Mouse (Mus musculus): Measurements from ENCODE around the gene Ptma. TPM values are rescaled to one million over a fixed set of nuclear protein-coding genes. Genes with fewer than 3 reads are reported as not detected.

Ptma gene
- polyA plus RNA-seq, 1 experiment from 2014 or later = 1,057 TPM

DNA sequence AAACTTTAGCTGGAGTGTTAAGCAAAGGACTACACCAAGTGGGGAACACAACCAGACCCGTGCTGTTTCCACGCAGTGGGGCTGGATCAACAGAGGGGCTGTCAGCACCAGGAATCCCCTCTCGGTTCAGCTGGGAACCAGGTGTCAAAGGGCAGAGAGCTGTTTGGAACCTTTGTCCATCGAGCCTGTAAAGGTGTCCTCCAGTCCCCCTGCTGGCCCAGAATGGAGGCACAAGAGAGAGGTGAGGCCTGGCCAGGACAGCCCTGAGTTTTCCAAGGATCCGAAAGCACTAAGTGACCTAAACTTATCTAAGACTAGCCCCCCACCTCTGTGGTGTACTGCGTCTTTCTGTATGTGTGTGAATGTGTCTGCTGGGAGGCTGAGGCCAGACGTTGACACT lies 6.2 kb upstream of the Ptma start:
- Histone ChIP-seq H3K9me3 (replicated peaks) (no peaks in the 10 kb centered on the region), H3K4me3 (no peak overlapping the region), H3K36me3 (no peaks in the 10 kb centered on the region), H3K27ac (ENCODE audit: poor library complexity, severe bottlenecking) (no peak overlapping the region), H3K4me2 (no peak overlapping the region), H3K27me3 (replicated peaks) (no peaks in the 10 kb centered on the region), H3K4me1 (replicated peaks) (peaks cover 24% of the 10 kb centered on the region), H3K9ac (no peak overlapping the region)
- 29% methylated on average over 7 of the region's 7 CpGs for WGBS
- no peak for ATAC-seq (ENCODE audit: insufficient number of reproducible peaks, low FRiP score)

DNA sequence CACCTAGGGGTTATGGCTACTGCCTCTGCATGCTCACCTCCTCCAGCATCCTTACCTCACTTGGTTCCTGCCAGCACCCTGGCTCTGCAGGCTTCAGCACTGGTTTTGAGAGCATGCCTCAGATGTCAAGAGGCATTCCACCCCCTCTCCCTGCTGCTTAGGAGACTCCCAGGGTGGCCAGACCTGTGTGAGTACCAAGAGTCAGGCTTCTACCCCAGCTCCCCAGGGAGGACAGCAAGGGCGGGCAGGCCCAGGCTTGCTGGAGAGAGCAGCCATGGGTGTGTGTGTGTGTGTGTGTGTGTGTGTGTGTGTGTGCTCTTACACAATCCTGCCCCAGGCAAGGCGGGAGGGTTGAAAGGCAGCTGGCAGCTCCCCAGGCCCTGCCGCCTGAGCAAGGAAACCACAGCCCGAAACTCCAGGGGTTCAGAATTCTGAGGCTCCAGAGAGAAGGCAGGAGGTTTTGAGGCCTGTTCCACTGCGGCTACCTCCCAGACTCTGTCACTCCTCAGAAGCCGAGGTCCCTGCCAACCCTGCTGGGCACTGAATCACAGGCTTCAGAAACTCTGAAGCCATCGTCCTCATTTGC lies 4.1 kb upstream of the Ptma start:
- WGBS = 41% methylated on average over 6 of the region's 7 CpGs
- peaks cover 24% of the 10 kb centered on the region for H3K4me1 ChIP-seq (replicated peaks)
- peak overlapping the region; percentile 36 for H3K27ac ChIP-seq (ENCODE audit: poor library complexity, severe bottlenecking)
- H3K9ac ChIP-seq = peak overlapping the region; percentile 54
- H3K4me2 ChIP-seq = no peak overlapping the region
- no peak overlapping the region for H3K4me3 ChIP-seq
- H3K36me3 ChIP-seq = no peaks in the 10 kb centered on the region
- H3K27me3 ChIP-seq (replicated peaks) = no peaks in the 10 kb centered on the region
- H3K9me3 ChIP-seq (replicated peaks) = no peaks in the 10 kb centered on the region
- no peak for ATAC-seq (ENCODE audit: insufficient number of reproducible peaks, low FRiP score)

DNA sequence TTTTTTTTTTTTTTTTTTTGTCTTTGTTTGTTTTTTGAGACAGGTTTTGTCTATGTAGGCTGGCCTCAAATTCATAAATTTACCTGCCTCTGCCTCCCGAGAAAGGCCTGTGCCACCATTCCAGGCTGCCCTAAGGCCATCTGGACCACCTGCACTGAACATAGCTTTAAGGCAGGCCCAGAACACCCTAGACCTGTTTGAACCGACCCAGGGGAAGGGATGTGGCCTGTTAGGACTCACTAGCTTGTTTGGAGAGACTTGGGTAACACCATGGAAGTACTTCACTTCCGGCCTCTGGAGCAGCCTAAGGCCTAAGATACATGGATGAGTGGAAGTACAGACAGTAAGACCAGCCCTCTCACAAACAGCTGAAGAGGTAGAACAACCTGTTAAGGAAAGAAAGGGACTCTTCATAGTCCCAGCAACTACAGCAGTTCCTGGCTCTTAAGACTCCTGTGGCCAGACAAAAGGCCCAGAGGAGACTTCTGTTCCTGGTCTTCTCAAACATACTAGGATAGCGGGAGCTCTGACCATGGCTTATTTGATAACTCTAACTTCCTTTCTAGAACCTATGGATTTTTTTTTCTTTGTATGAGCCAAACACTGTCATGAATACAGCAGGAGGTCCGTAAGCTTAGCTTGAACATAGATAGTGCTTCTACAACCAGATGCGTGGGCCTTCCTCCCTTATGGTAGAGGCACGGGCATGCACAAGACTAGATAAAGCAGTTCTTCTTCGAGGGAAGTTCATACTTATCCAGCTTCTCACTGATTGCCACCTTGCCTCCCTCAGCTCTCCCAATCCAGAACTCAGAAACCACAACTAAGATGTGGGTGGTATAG lies 2.5 kb upstream of the Ptma start:
- Histone ChIP-seq H3K9me3 (replicated peaks) (no peaks in the 10 kb centered on the region), H3K36me3 (peaks cover 5% of the 10 kb centered on the region), H3K4me3 (no peak overlapping the region), H3K27ac (ENCODE audit: poor library complexity, severe bottlenecking) (peak overlapping the region; percentile 99), H3K27me3 (replicated peaks) (no peaks in the 10 kb centered on the region), H3K9ac (peak overlapping the region; percentile 74), H3K4me2 (peak overlapping the region; percentile 90), H3K4me1 (replicated peaks) (peaks cover 27% of the 10 kb centered on the region)
- ATAC-seq (ENCODE audit: insufficient number of reproducible peaks, low FRiP score) = no peak
- WGBS = 76% methylated on average over 8 of the region's 8 CpGs

DNA sequence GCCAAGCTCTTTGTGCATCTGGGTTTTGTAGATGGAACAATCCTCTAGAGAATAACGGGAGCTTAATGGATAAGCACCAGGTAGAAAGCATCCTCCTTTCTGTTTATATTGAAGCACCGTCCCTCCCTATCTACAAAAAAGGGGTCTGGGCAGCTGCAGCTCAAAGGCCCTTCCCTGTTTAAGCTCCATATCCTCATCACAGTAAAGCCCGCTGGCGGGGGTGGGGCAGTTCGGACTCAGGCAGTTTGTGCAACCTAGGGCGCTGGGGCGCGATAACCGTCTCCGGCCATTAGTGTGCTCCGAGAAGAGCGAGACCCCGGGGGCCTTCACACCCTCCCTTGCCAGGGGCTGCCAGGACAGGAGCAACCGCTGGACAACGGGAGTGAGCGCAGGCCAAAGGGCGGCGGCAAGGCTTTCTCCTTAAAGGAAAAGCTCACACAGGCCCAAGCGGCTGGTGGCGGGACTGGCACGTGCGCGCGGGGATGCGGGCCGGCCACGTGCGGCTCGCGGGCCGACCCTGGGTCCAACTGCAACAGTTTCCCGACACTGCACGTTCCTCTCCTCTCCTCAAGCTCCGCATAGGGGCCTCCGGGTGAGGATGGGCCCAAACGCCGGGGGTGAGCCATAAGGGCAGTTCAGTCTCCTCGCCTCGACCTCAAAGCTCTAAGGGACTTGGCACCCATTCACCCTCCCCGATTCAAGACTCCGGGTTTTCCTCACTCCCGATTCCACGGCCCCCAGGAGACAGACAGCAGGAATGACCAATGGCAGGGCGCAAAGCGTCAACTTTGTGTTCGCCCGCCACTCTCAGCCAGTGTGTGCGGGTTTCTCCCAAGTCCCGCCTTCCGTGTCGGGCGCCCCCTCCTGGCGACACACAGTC lies 1.7 kb upstream of the Ptma start:
- H3K4me3 ChIP-seq = peak overlapping the region; percentile 90
- peak overlapping the region; percentile 90 for H3K4me2 ChIP-seq
- peak overlapping the region; percentile 99 for H3K27ac ChIP-seq (ENCODE audit: poor library complexity, severe bottlenecking)
- H3K27me3 ChIP-seq (replicated peaks) = no peaks in the 10 kb centered on the region
- WGBS = 3% methylated on average over 53 of the region's 53 CpGs
- peaks cover 13% of the 10 kb centered on the region for H3K36me3 ChIP-seq
- peak overlapping the region; percentile 93 for H3K9ac ChIP-seq
- peak; percentile 84 for ATAC-seq (ENCODE audit: insufficient number of reproducible peaks, low FRiP score)
- no peaks in the 10 kb centered on the region for H3K9me3 ChIP-seq (replicated peaks)
- peaks cover 35% of the 10 kb centered on the region for H3K4me1 ChIP-seq (replicated peaks)

DNA sequence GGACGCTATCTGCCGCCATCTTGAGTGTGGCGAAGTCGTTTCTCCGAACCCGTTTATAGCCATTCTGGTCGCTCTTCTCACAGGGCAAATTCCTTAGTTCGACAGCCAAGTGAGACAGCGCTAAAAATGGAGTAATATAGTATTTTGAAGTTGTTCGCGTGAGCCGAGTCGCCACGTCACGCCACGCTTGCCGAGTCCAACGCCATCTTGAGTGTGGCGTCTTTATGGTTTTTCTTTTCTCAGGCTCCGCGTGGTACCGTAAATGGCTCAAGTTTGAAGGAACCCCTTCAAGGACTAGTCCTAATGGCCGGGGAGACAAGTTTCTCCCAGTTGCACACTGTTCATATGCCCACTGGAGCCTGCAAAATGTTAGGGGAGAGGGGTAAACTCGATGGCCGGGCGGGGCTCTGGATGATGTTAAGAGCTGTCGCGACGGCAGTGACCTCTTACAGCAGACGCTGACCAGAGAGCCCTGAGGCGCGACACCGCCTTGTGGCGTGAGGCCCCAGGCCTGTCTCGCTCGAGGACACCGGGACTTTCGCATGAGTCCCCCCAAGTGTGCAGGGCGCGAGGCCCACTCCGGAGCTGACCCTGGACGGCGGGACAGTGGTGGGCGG lies 919 bp upstream of the Ptma start:
- peaks cover 36% of the 10 kb centered on the region for H3K4me1 ChIP-seq (replicated peaks)
- under 1% methylated on average over 44 of the region's 44 CpGs for WGBS
- peak overlapping the region; percentile 99 for H3K27ac ChIP-seq (ENCODE audit: poor library complexity, severe bottlenecking)
- H3K9ac ChIP-seq = peak overlapping the region; percentile 93
- H3K4me2 ChIP-seq = peak overlapping the region; percentile 90
- ATAC-seq (ENCODE audit: insufficient number of reproducible peaks, low FRiP score) = peak; percentile 7
- no peaks in the 10 kb centered on the region for H3K9me3 ChIP-seq (replicated peaks)
- H3K27me3 ChIP-seq (replicated peaks) = no peaks in the 10 kb centered on the region
- H3K4me3 ChIP-seq = peak overlapping the region; percentile 90
- H3K36me3 ChIP-seq = peaks cover 14% of the 10 kb centered on the region

DNA sequence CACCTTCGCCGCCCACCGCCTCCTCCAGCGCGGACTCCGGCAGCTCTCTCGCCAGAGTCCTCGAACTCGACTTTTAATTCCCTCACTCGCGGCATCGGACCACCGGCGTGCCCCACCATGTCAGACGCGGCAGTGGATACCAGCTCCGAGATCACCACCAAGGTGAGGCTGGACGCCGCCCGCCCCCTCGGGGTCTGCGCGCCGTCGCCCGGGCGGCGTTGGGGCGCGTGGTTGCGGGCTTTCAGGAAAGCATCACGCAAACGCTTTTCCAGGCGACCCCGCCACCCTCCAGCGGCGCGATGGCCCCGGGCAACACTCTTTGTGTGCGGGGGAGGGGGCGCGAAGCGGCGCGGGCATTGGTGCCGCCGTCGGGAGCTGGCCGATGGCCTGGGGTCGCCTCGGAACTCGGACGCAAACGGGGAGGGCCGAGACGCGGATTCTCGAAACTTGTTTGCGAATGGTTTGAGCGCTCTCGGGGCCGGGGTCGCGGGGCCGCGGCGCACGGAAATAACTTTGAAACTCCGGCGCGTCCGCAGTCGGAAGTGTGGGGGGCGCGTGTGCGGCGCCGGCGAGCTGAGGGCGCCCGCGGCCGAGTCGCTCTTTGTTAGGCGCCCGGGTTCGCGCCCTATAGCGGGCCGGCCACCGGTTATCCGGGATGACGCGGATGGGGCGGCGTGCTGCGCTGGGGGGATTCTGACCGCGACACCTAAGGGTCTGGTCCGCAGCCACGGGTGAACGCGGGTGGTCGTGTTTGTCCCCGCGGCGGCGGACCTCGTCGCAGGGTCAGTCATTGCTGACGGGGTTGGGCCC lies 468 bp downstream of the Ptma start:
- Histone ChIP-seq H3K9ac (peak overlapping the region; percentile 100), H3K4me3 (peak overlapping the region; percentile 90), H3K9me3 (replicated peaks) (no peaks in the 10 kb centered on the region), H3K4me1 (replicated peaks) (peaks cover 46% of the 10 kb centered on the region), H3K36me3 (peaks cover 23% of the 10 kb centered on the region), H3K27me3 (replicated peaks) (no peaks in the 10 kb centered on the region), H3K27ac (ENCODE audit: poor library complexity, severe bottlenecking) (peak overlapping the region; percentile 95), H3K4me2 (peak overlapping the region; percentile 95)
- ATAC-seq (ENCODE audit: insufficient number of reproducible peaks, low FRiP score) = no peak
- under 1% methylated on average over 108 of the region's 111 CpGs for WGBS

DNA sequence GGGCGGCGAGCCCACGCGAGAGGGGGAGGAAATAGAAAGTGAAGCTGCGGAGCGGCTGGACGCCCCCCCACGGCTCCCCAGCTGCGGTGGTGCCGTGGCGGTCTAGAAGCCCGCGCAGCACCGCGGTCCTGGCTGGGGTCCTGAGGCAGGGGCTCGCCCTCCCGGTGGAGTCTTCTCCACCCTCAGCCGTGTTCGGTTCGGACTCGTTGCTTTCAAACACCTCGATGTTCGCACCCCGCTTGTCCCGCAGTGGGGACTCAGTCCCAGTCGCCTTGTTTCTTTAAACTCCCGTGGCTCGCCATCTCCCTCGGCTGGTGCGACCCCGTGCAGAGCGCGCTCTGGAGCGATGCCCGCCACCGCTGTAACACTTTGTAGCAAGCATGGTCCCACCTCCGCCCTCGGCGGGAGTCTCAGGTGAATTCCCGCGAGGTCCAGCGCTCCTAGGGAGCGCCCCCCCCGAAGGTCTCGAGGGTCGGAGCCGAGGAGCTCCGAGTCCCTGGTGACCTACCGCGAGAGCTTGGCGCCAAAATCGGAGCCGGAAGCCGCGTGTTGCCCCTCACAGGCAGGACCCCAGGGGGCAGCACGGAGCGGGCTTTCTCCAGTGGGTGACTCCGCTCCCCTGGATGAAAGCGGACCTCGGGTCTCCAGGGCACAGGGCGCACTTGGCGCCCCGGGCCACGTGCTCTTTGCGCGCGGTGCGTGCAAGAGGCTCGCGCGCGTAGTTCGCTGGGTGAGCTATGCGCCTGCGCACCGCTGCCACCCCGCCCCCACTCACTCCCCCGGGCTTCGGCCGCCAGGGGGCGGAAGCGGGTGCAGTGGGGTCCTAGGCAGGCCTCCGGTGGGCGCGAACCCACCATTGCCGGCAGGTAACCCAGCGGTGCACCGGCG lies 1.3 kb downstream of the Ptma start:
- peaks cover 45% of the 10 kb centered on the region for H3K4me1 ChIP-seq (replicated peaks)

DNA sequence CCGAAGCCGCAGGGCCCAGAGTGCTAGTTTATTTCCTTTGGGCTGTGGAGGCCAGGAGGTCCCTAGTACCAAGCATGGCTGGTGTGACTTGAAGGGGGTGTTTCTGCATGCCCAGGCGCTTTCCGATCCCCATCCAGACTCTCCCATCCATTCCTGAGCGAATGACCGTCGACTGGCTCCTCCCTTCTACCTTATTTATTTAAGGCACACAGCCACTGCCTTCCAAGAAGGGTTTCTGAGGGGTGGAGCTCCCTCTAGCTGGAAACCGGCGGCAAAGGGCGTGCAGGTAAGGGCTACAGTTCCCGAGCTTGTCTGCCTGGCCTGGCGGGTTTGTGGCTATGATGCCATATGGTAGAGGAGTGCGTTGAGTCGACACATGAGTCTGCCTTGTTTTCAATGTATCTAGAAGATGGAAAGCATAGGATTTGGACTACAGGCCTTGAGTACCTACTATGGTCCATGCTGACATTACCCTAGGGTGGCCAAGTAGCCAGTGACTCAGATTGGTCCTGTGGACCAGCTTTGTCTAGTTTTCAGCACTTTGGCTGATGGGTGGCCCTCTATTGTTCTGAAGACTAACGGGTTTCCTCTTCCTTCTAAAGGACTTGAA lies 2.1 kb downstream of the Ptma start:
- H3K9ac ChIP-seq = peak overlapping the region; percentile 100
- 1% methylated on average over 15 of the region's 15 CpGs for WGBS
- peaks cover 25% of the 10 kb centered on the region for H3K36me3 ChIP-seq
- ATAC-seq (ENCODE audit: insufficient number of reproducible peaks, low FRiP score) = no peak
- peak overlapping the region; percentile 95 for H3K27ac ChIP-seq (ENCODE audit: poor library complexity, severe bottlenecking)
- H3K4me3 ChIP-seq = peak overlapping the region; percentile 90
- H3K4me2 ChIP-seq = peak overlapping the region; percentile 95
- peaks cover 45% of the 10 kb centered on the region for H3K4me1 ChIP-seq (replicated peaks)
- H3K9me3 ChIP-seq (replicated peaks) = no peaks in the 10 kb centered on the region
- H3K27me3 ChIP-seq (replicated peaks) = no peaks in the 10 kb centered on the region

More for the DNA sequence above, 1.3 kb downstream of the Ptma start:
- Histone ChIP-seq H3K4me2 (peak overlapping the region; percentile 95), H3K27ac (ENCODE audit: poor library complexity, severe bottlenecking) (peak overlapping the region; percentile 95), H3K4me3 (peak overlapping the region; percentile 90), H3K9ac (peak overlapping the region; percentile 100), H3K27me3 (replicated peaks) (no peaks in the 10 kb centered on the region), H3K9me3 (replicated peaks) (no peaks in the 10 kb centered on the region), H3K36me3 (peaks cover 23% of the 10 kb centered on the region)
- under 1% methylated on average over 89 of the region's 89 CpGs for WGBS
- peak; percentile 16; the same call in 1 of the 2 replicates for ATAC-seq (ENCODE audit: insufficient number of reproducible peaks, low FRiP score)

DNA sequence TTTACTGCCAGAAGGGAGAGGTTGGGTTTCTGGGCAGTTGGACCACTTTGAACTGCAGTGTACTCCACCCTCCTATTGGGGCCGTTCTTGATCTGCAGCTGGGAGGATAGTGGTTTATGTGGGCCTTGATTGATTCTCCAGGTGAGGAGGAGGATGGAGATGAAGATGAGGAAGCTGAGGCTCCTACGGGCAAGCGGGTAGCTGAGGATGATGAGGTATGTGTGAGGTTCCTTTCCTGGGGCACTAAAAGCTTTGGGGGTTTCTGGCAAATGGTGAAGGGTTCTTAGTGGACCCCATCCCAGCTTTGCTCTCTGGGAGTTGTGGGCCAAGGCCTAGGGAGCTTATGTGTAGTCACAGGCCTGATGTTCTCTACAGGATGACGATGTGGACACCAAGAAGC lies 3.1 kb downstream of the Ptma start:
- 59% methylated on average over 4 of the region's 4 CpGs for WGBS
- ATAC-seq (ENCODE audit: insufficient number of reproducible peaks, low FRiP score) = no peak
- H3K4me1 ChIP-seq (replicated peaks) = peaks cover 36% of the 10 kb centered on the region
- 0 out of 2 replicates have a peak overlapping the region, but pooled peaks have one; percentile 95 for H3K27ac ChIP-seq (ENCODE audit: poor library complexity, severe bottlenecking)
- H3K27me3 ChIP-seq (replicated peaks) = no peaks in the 10 kb centered on the region
- peak overlapping the region; percentile 90 for H3K4me3 ChIP-seq
- H3K4me2 ChIP-seq = peak overlapping the region; percentile 95
- peaks cover 28% of the 10 kb centered on the region for H3K36me3 ChIP-seq
- no peaks in the 10 kb centered on the region for H3K9me3 ChIP-seq (replicated peaks)
- H3K9ac ChIP-seq = peak overlapping the region; percentile 100
